Mouse (Mus musculus) brain, embryonic 14.5 days (tissue): ENCODE data around the gene Sigirr.

Source experiments
- CTCF ChIP-seq: fragments of 200-500 bp; IDR thresholded peaks from 2 replicates; pipeline ENCODE4 v1.5.1; 2012; ENCODE audit warnings: inconsistent platforms, mild to moderate bottlenecking, moderate library complexity, borderline replicate concordance; ENCODE audit not compliant: insufficient read depth, insufficient read length; ENCODE audit errors: extremely low read depth
- POLR2A ChIP-seq: fragments of 200-500 bp; IDR thresholded peaks from 2 replicates; pipeline ENCODE4 v1.6.1; 2012; ENCODE audit warnings: mild to moderate bottlenecking, inconsistent platforms, borderline replicate concordance; ENCODE audit not compliant: poor library complexity, insufficient read depth, insufficient read length, severe bottlenecking; ENCODE audit errors: extremely low read depth

GRCm38 (mm10) chr7:141143861-141144260 lies 43.5 kb upstream of the Sigirr start:
- TF ChIP-seq CTCF (no peak), POLR2A (no peak)
